Mouse (Mus musculus) testis, postnatal 10 days (tissue): ENCODE data around the gene S100a13.

Source experiments
- DNase-seq: peaks from one replicate; pipeline ENCODE4 v3.0.0; 2021; ENCODE audit warnings: low spot score

S100a13 gene

DNA sequence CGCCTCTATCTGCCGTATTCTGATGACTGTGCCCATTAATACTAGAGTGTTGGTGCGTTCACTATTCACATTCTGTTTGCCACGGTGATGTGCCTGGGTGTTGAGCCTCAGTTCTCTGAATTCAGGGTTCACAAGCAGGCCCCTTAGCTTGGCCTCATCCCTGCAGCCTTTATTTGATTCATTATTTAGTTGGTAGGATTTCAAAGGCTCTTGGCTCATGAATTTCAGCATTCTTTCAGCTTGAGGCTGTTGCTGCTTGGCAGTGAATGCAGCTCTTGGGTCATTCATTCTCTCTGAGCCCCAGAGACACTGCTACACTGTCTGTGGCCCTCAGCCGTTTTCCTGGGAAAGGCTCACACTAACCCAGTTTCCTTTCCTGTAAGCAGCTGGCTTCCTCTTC is 41.7 kb downstream of the S100a13 start:
- DNase-seq: no peak

DNA sequence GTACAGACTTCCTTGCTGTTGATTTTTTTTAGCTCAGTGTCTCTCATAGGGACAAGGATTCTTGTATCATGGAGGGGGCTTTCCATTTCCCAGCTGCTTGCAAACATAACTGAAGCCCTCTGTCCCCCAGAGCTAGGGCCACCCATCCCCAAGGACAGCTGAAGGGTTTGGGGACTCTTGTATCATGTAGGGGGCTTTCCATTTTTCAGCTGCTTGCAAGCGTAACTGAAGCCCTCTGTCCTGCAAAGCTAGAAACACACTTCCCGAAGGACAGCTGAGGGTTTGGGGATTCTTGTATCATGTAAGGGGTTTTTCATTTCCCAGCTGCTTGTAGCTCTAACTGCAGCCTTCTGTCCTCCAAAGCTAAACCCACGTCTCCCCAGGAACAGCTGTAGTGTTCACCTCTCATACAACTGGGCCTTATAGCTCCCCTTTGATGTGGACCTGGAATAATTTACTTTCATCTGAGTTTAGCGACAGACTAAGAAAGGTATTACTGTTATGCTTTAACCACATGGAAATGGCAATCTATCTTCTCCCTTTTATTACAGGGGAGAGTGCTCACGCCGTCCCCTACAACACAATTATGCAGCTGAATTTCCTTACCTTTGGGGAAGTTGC is 45.9 kb downstream of the S100a13 start, which contains the start of gene S100a3:
Gene S100a3 (plus strand): TSS at position 571 of the 621 bp plus-strand sequence.
- no peak for DNase-seq
